ENCODE assay signal across 9 mouse cellular contexts in the genomic region with DNA sequence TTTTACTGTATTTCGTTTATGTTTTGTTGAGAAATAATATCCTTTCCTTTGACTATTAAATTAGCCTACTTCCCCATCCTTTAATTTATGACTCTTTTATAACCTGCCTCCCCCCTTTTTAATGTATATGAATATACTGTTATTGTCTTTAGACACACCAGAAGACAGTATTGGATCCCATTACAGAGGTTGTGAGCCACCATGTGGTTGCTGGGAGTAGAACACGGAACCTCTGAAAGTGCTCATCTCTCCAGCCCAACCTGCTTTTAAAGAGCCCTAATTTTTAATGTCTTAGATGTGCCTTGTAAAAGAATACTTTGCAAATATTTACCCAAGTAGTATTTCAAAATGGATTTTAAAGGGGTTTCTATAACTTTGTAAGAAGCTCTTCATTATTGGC.
DNase-seq lines count a peak whose midpoint lies in the region; ATAC-seq and TF ChIP-seq lines count a peak whose summit lies in the region.
"Had no signal": no experiment of that assay in that cellular context is flagged by ENCODE, and none has a peak within 500 bp of the region (broad histone marks: within the 10 kb centered on the region; RNA-seq: fewer than 3 reads in every experiment).

No protein-coding gene starts in this region.

- no peak for TF ChIP-seq EP300 in liver, postnatal 0 days (IDR thresholded peaks at IDR 0.05; ENCODE audit: low read depth)

- H3K4me3 ChIP-seq in gastrocnemius, adult 2 months: no peak overlapping the region
- no peak overlapping the region for H3K4me3 ChIP-seq in liver, postnatal 0 days (ENCODE audit: low read depth, low read length)
- H3K4me3 ChIP-seq in forebrain, embryonic 11.5 days (ENCODE audit: low read depth, low read length): no peak overlapping the region
- H3K4me3 ChIP-seq: limb, embryonic 13.5 days had no signal

- TF ChIP-seq CTCF in gastrocnemius, adult 2 months (IDR thresholded peaks at IDR 0.05): peak; percentile 57
- peak; percentile 50 for TF ChIP-seq CTCF in liver, postnatal 0 days (IDR thresholded peaks at IDR 0.05; ENCODE audit: low read depth)

- peak; percentile 17 for DNase-seq in gastrocnemius, adult 2 months
- no peak for DNase-seq in gastrocnemius, postnatal 14 days
- no peak for DNase-seq in liver, postnatal 0 days
- no peak for DNase-seq in liver
- DNase-seq in ZHBTc4 (ENCODE audit: low read depth, low spot score): peak; percentile 4
- peak; percentile 36 for DNase-seq in splenic B cell, adult 2 months (ENCODE audit: low read depth, low spot score)
- DNase-seq in left cerebral cortex, adult 8-10 months (ENCODE audit: low spot score in 2 of 2): no peak
- DNase-seq in forebrain, embryonic 11.5 days (ENCODE audit: low spot score): no peak

- H3K27me3 ChIP-seq in liver, postnatal 0 days (ENCODE audit: insufficient read depth, low read length): no peaks in the 10 kb centered on the region
- H3K27me3 ChIP-seq in splenic B cell, adult 2 months (ENCODE audit: control insufficient read depth, insufficient read depth, low read length, poor library complexity, severe bottlenecking): no peaks in the 10 kb centered on the region
- no peaks in the 10 kb centered on the region for H3K27me3 ChIP-seq in forebrain, embryonic 11.5 days (ENCODE audit: control insufficient read depth, insufficient read depth, low read length)
- H3K27me3 ChIP-seq: limb, embryonic 13.5 days had no signal

- intact Hi-C loops in gastrocnemius, adult 2 months (cut with DNase I): loop anchor here (5.0 kb wide), 1 partner anchor 115 kb away; no protein-coding TSS in a partner anchor
- intact Hi-C loops in gastrocnemius, postnatal 14 days (cut with DNase I; ENCODE audit: low total_unique reads): loop anchor here (10.0 kb wide), 1 partner anchor 118 kb away; no protein-coding TSS in a partner anchor

- peaks cover 13% of the 10 kb centered on the region; the same call in 1 of the 2 replicates for H3K36me3 ChIP-seq in liver, postnatal 0 days (replicated peaks; ENCODE audit: insufficient read depth, low read length)
- H3K36me3 ChIP-seq in splenic B cell, adult 2 months (ENCODE audit: control insufficient read depth, insufficient read depth, low read length, poor library complexity, severe bottlenecking): 0 out of 2 replicates have a peak, but pooled peaks cover 2% of the 10 kb centered on the region
- H3K36me3 ChIP-seq in forebrain, embryonic 11.5 days (ENCODE audit: control insufficient read depth, insufficient read depth, low read length): no peaks in the 10 kb centered on the region; the same call in 1 of the 2 replicates

- no peak overlapping the region for H3K4me2 ChIP-seq in liver, postnatal 0 days (ENCODE audit: low read depth, low read length)
- H3K4me2 ChIP-seq in forebrain, embryonic 11.5 days (ENCODE audit: low read depth, low read length, severe bottlenecking): no peak overlapping the region
- H3K4me2 ChIP-seq: limb, embryonic 13.5 days had no signal

- no peak overlapping the region for H3K27ac ChIP-seq in gastrocnemius, adult 2 months
- H3K27ac ChIP-seq in liver, postnatal 0 days (ENCODE audit: low read depth): no peak overlapping the region
- no peak overlapping the region for H3K27ac ChIP-seq in forebrain, embryonic 11.5 days (ENCODE audit: low read depth, low read length)
- H3K27ac ChIP-seq: limb, embryonic 13.5 days had no signal

- H3K9ac ChIP-seq in liver, postnatal 0 days (replicated peaks): no peak overlapping the region
- H3K9ac ChIP-seq in forebrain, embryonic 11.5 days (ENCODE audit: low read length): no peak overlapping the region
- H3K9ac ChIP-seq: limb, embryonic 13.5 days had no signal

- no peak for ATAC-seq in liver, postnatal 0 days
- no peak for ATAC-seq in forebrain, embryonic 11.5 days (replicated peaks; ENCODE audit: low FRiP score)

- WGBS in liver, postnatal 0 days (ENCODE audit: insufficient replicate concordance): 61% methylated on average over 2 of the region's 2 CpGs
- 84% methylated on average over 2 of the region's 2 CpGs for WGBS in forebrain, embryonic 11.5 days

- no peaks in the 10 kb centered on the region for H3K9me3 ChIP-seq in liver, postnatal 0 days (ENCODE audit: low read length)
- H3K9me3 ChIP-seq in forebrain, embryonic 11.5 days (ENCODE audit: control insufficient read depth, low read length): no peaks in the 10 kb centered on the region
- H3K9me3 ChIP-seq: limb, embryonic 13.5 days had no signal

- H3K4me1 ChIP-seq in liver, postnatal 0 days (ENCODE audit: insufficient read depth): no peaks in the 10 kb centered on the region
- no peaks in the 10 kb centered on the region for H3K4me1 ChIP-seq in forebrain, embryonic 11.5 days (replicated peaks; ENCODE audit: control insufficient read depth, insufficient read depth, low read length)
- H3K4me1 ChIP-seq: limb, embryonic 13.5 days had no signal

Comparison
In these comparisons a context has a peak if more than half of its experiments do, and no peak if none do; other contexts are left out.
1. DNase-seq: peak in gastrocnemius, adult 2 months (single experiment), ZHBTc4 (single experiment) and splenic B cell, adult 2 months (single experiment); none in gastrocnemius, postnatal 14 days (single experiment), liver, postnatal 0 days (single experiment), liver (single experiment), left cerebral cortex, adult 8-10 months (0 of 2) and forebrain, embryonic 11.5 days (single experiment).